Mouse (Mus musculus) heart, postnatal 36 days (tissue): ENCODE measurements around the gene Fan1. TPM values are rescaled to one million over a fixed set of nuclear protein-coding genes. Genes with fewer than 3 reads are reported as not detected.

ENCODE experiments used
- DNase-seq, 2 experiments: peaks; one replicate each; pipeline ENCODE4 v3.0.0; 2021 to 2022
- intact Hi-C: fragments of 180-260 bp; cut with DNase I; formaldehyde crosslinking; loops from one replicate; pipeline ENCODE4 v1.15.1; 2025
- total RNA-seq, 2 experiments: library from RNA; stranded (reverse); gene quantifications; 2 replicates each; pipeline ENCODE4 v1.2.3; 2021

The Fan1 gene
- total RNA-seq, 2 experiments from 2014 or later, result 8.9 to 9.9 TPM

DNA sequence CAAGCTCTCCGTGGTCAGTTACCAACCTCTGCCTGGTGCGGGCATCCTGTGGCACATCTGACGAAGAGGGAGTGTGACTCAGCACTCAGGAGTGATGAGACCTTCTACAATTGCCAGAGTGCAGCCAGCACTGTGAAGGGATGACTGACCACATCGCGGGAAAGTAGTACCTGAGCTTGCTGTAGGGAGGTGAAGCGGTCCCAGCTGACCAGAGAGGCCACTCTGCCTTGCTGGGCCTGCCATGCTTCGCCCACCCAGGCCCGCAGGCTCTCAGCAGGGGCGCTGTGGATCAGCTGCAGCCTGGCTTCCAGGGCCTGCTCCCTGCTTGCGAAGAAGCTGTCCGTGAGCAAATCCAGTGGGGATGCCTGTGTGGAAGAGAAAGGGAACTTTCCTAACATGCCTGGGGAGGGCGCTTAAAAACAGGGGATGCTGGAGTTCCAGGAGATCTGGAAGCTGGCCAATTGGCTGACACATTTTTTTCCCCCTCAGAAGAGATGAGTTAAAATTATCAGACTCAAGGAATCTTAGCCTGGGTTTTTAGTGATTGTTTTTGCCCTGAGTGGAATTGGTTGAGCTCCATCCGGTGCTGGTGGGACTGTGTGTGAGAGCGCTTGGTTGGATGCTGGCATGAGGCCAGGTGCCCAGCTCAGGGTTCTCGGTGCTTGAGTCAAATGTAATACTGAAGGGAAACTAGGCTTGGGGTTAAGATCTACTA is 24.6 kb downstream of the Fan1 start:
- no peak for DNase-seq
- intact Hi-C loops, result no loop called here

DNA sequence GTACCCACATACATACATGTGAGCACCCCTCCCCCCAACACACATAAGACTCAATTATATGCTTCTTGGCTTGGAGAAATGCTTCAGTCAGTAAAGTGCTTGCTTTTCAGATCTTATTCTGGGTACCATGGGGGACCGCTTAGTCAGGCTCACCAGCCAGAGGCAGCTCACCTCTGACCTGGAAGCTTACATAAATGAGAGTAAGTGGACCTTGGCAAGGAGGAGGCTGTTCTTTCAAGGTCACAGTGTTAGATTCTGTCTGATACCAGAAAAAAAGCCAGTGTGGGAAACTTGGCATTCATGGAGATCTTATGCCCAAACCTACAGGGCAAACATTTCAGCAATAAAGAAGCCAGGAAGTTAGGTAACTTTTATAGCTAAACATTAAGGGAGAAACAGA is 26.1 kb downstream of the Fan1 start:
- intact Hi-C loops, result no loop called here
- DNase-seq, result no peak

DNA sequence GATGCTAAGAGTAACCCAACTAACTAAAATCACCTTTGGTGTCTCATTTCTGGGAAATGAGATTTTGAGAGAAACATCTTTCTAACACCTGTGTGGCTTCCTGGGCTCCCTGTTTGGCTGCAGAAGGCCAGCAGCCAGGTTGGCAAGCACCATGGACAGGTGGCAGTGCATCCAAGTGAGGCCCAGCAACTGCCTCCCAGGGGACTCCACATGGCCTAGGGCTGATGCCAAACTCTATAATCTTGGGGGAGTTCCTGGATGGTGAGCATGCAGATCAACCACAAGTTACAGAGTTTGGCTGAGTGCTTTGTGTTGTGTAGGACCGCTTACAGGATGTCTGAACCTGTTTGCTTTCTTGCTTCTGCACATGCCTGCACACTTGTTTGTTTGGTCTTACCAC is 41.2 kb downstream of the Fan1 start:
- DNase-seq, result no peak
- intact Hi-C loops, result no loop called here

DNA sequence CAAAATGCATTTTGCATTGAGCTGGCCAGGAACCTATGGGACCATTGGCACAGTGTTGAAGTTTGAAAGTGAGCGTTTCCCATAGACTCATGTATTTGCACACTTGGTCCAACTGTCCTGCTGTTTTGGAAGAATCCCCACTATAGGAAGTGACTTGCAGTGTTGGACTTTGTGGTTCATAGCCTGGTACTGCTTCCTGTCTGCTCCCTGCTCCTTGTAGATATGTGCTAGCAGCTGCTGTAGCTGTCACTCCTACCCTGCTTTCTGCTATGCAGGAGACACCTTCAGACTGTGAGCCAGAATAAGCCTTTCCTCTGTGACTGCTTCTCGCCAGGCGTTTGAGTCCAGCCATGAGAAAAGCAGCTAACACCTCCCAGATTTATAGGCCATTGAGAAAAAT is 42.6 kb downstream of the Fan1 start:
- no peak for DNase-seq
- intact Hi-C loops, result no loop called here

DNA sequence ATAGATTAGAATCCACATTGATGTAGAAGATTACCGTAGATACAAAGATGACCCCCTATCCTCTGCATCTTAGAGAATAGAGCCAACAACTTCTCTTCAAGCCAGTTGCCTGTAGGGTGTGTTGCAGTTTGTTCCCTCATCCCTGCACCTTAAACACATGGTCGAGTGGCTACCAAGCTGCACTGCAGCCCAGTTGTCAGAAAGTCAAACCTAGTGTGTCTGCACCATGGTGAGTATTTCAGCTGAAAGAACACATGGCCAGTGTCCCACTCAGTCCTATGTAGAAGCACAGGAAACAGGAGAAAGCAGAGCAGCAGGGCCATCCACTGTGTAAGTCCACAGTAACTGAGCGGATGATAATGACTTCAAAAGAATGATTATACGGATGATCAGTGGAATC is 46.4 kb downstream of the Fan1 start:
- intact Hi-C loops, result loop anchor here (1.0 to 5.0 kb wide), 3 partner anchors 40 to 575 kb away; partner anchors contain the start of gene Mtmr10
- no peak for DNase-seq

DNA sequence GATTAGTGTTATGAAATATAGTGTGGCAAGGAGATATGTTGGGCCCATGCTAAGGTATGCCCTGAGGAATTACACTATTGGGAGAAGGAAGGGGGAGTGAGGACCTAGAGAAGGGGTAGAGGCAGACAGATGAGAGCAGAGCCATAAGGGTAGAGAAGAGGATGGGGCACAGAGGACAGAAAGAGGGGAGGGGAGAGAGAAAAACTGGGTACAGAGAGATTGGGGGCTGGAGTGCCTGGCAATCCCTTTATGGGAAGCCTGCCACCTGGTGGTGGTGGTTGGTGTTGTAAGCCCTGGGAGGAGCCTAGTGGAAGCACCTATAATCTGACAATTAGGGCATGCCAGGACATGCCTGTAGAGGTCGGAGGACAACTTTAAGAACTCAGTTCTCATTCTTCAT is 47.0 kb downstream of the Fan1 start:
- intact Hi-C loops, result loop anchor here (1.0 to 5.0 kb wide), 3 partner anchors 40 to 574 kb away; partner anchors contain the start of gene Mtmr10
- peak; percentile 82 to 92 for DNase-seq

DNA sequence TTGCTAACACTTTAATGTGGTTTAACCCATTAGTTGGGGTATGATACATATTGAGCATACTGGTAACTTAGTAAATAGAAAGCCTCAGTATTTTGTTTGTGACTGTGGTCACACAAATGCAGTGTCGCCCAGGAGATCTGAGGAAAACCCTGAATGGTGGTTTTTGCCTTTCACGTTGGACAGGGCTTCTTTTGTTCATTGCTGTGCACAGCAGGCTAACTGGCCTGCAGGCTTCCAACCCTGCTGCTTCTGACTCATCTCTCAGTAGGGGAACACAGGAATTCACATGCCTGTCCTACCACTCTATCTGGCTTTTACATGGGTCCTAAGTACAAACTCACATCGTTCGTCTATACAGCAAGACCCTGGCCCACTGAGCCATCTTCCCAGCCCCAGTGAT is 52.2 kb downstream of the Fan1 start:
- intact Hi-C loops, result no loop called here
- DNase-seq, result no peak

DNA sequence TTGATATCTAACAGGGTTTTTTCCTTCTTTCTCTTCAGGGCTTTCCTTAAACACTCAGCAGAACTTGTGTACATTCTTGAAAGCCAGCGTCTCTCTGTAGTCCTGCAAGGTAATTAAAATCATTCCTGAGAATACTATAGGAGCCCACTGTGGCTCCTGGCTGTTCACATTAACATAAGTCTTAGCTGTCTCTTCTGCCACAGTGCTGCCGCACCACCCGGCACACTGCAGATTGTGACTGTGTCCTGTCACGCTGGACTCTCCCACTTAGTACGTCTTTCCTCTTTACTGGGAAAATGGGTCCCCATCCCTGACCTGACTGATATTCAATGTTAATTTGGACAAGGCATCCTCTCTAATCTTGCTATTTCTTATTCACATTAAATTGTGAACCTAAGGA is 52.8 kb downstream of the Fan1 start:
- no peak for DNase-seq
- intact Hi-C loops, result no loop called here

DNA sequence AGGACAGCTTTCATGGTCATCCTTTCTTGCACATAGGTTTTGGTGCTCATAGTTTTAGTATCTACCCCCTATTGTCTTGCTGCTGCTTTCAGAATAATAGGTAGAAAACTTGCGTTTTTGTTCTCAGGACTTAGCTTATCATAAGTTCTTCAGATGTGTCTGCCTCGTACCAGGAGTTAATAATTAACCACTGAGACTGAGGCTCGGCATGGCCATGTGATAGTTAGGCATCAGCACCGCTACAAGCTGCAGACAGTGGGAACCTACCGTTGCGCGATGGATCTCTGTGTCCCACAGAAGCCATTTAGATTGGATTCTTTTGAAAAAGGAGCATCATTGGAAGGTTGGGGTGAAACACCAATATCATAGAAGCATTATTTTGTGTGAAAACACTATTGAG is 61.1 kb downstream of the Fan1 start:
- no peak for DNase-seq
- intact Hi-C loops, result no loop called here

DNA sequence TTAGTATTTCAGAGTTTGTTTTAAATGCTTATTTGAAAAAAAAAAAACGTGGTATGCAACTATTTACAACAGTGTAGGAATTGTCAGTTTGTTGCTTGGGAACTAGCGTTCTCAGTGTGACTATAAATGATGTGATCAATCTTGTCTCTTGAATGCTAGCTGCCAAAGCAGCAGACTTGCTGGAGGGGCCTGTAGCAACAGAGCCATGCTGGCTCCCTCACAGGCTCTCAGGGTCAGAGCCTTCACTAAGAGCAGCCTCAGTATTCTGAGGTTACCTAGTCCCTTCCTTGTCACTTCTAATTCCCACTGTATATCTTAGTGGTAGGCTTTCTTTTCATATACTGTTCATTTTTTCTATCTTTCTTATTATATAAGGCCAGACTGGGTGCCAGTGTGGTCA is 63.1 kb downstream of the Fan1 start:
- no peak for DNase-seq
- intact Hi-C loops, result no loop called here

DNA sequence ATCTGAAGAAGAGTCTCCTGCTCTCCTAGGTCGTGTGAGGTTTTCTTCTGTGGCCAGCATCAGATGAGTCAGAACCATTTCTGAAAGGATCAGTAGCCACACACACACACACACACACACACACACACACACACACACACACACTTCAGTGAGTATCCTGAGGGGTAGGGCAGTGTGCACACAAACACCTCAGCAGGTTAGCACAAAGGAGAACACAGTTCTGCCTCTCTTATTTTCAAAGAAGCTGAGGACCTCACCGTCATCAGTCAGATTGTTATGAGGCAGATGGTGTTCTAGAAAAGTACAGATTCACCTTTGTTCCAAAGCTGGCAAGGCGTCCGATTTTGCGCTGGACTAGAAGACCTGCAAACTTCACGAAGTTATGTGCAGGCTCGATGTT is 63.7 kb downstream of the Fan1 start:
- DNase-seq, result no peak
- intact Hi-C loops, result no loop called here

Other genes starting within 250 kb of the Fan1 start
- gene Trpm1, start 220.3 kb downstream of the Fan1 start, total RNA-seq, result under 1 TPM in 1 of 2 experiments, not detected in 1; 0.11 TPM
- gene Mtmr10, start 86.4 kb downstream of the Fan1 start, total RNA-seq, result 10 to 100 TPM; 13.4 to 13.9 TPM
- 10 to 100 TPM; 11.6 to 13.4 TPM for gene Mphosph10, start 18.2 kb upstream of the Fan1 start, total RNA-seq
- gene Mcee, start 18.5 kb upstream of the Fan1 start, total RNA-seq, result 100 to 1,000 TPM; 196 to 206 TPM
- gene Apba2, start 127.6 kb upstream of the Fan1 start, total RNA-seq, result under 1 TPM; 0.51 to 0.94 TPM